Comparison of ENCODE assay signal across 18 mouse cellular contexts in genomic region chr10:85510329-85510728, GRCm38 (mm10).
DNase-seq lines count a peak whose midpoint lies in the region; ATAC-seq and TF ChIP-seq lines count a peak whose summit lies in the region.
"Had no signal": no experiment of that assay in that cellular context is flagged by ENCODE, and none has a peak within 500 bp of the region (broad histone marks: within the 10 kb centered on the region; RNA-seq: fewer than 3 reads in every experiment).

No protein-coding gene starts in this region.

- no peak overlapping the region for H3K9ac ChIP-seq in kidney, embryonic 14.5 days (ENCODE audit: low read depth, low read length)
- H3K9ac ChIP-seq in ES-Bruce4 (ENCODE audit: low read depth, poor library complexity, severe bottlenecking): no peak overlapping the region
- H3K9ac ChIP-seq: embryonic facial prominence, embryonic 12.5 days; forebrain, embryonic 15.5 days had no signal

- H3K9me3 ChIP-seq in kidney, embryonic 14.5 days (ENCODE audit: control insufficient read depth, low read length): no peaks in the 10 kb centered on the region
- no peaks in the 10 kb centered on the region for H3K9me3 ChIP-seq in ES-Bruce4 (replicated peaks; ENCODE audit: control insufficient read depth, insufficient read depth, low read length, poor library complexity, severe bottlenecking)
- no peaks in the 10 kb centered on the region for H3K9me3 ChIP-seq in embryonic facial prominence, embryonic 10.5 days
- H3K9me3 ChIP-seq: embryonic facial prominence, embryonic 12.5 days; forebrain, embryonic 15.5 days; heart, embryonic 10.5 days had no signal

- no peak for DNase-seq in kidney, postnatal 10 days
- peak; percentile 52 for DNase-seq in R1 (ENCODE audit: low read depth, low spot score)
- DNase-seq in embryo, embryonic 10.5 days (ENCODE audit: low spot score): peak; percentile 41
- no peak for DNase-seq in embryonic facial prominence, embryonic 10.5 days (ENCODE audit: low spot score)
- DNase-seq: cerebellum, postnatal 14 days; gastrocnemius, postnatal 36 days; heart, postnatal 10 days; lung, adult 18-20 months; lung, postnatal 36 days; midbrain, embryonic 14.5 days had no signal

- no peaks in the 10 kb centered on the region; the same call in 1 of the 2 replicates for H3K27me3 ChIP-seq in kidney, embryonic 14.5 days (ENCODE audit: control insufficient read depth, insufficient read depth, low read length)
- H3K27me3 ChIP-seq in ES-Bruce4 (ENCODE audit: control insufficient read depth, insufficient read depth, low read length, poor library complexity, severe bottlenecking): no peaks in the 10 kb centered on the region
- H3K27me3 ChIP-seq in embryonic facial prominence, embryonic 10.5 days (replicated peaks; ENCODE audit: low read depth, poor library complexity, severe bottlenecking): 0 out of 2 replicates have a peak, but pooled peaks cover 5% of the 10 kb centered on the region
- H3K27me3 ChIP-seq: embryonic facial prominence, embryonic 12.5 days; forebrain, embryonic 15.5 days had no signal

- no peaks in the 10 kb centered on the region for H3K36me3 ChIP-seq in kidney, embryonic 14.5 days (ENCODE audit: control insufficient read depth, insufficient read depth, low read length)
- H3K36me3 ChIP-seq in ES-Bruce4 (ENCODE audit: control insufficient read depth, insufficient read depth, low read length, poor library complexity, severe bottlenecking): no peaks in the 10 kb centered on the region
- no peaks in the 10 kb centered on the region for H3K36me3 ChIP-seq in embryonic facial prominence, embryonic 10.5 days (replicated peaks)
- H3K36me3 ChIP-seq: embryonic facial prominence, embryonic 12.5 days; forebrain, embryonic 15.5 days; G1E; heart, embryonic 10.5 days had no signal

- TF ChIP-seq CTCF in ES-Bruce4 (IDR thresholded peaks at IDR 0.05; ENCODE audit: low read depth, low read length): no peak

- H3K4me1 ChIP-seq in kidney, embryonic 14.5 days (ENCODE audit: control insufficient read depth, insufficient read depth, low read length): peaks cover 10% of the 10 kb centered on the region
- peaks cover 32% of the 10 kb centered on the region for H3K4me1 ChIP-seq in ES-Bruce4 (ENCODE audit: control insufficient read depth, insufficient read depth, low read length)
- H3K4me1 ChIP-seq in embryonic facial prominence, embryonic 10.5 days: peaks cover 26% of the 10 kb centered on the region
- H3K4me1 ChIP-seq: embryonic facial prominence, embryonic 12.5 days; forebrain, embryonic 15.5 days; heart, embryonic 10.5 days had no signal

- no peak overlapping the region for H3K4me2 ChIP-seq in kidney, embryonic 14.5 days (replicated peaks; ENCODE audit: low read depth, low read length)
- H3K4me2 ChIP-seq: embryonic facial prominence, embryonic 12.5 days; forebrain, embryonic 15.5 days had no signal

- ATAC-seq in kidney, embryonic 14.5 days (ENCODE audit: low FRiP score, low TSS enrichment): peak; percentile 87
- ATAC-seq in megakaryocyte-erythroid progenitor cell, adult 5-6 weeks (replicated peaks; ENCODE audit: low FRiP score, low TSS enrichment, poor library complexity, severe bottlenecking): no peak
- ATAC-seq: forebrain, embryonic 15.5 days; inflammation-experienced regulatory T-cells, adult 6 months had no signal

- no peak for TF ChIP-seq POLR2A in ES-Bruce4 (IDR thresholded peaks at IDR 0.05; ENCODE audit: insufficient read depth, low read length)

- no peak overlapping the region for H3K4me3 ChIP-seq in kidney, embryonic 14.5 days (ENCODE audit: low read length)
- no peak overlapping the region for H3K4me3 ChIP-seq in ES-Bruce4 (ENCODE audit: low read depth, low read length)
- no peak overlapping the region for H3K4me3 ChIP-seq in embryonic facial prominence, embryonic 10.5 days
- H3K4me3 ChIP-seq: embryonic facial prominence, embryonic 12.5 days; forebrain, embryonic 15.5 days; heart, embryonic 10.5 days had no signal

- 7% methylated on average over 3 of the region's 3 CpGs for WGBS in kidney, embryonic 14.5 days
- 10% methylated on average over 3 of the region's 3 CpGs for WGBS in embryonic facial prominence, embryonic 10.5 days

- no peak overlapping the region for H3K27ac ChIP-seq in kidney, embryonic 14.5 days (ENCODE audit: low read depth, low read length)
- peak overlapping the region; percentile 60 for H3K27ac ChIP-seq in ES-Bruce4 (ENCODE audit: insufficient read depth, low read length)
- no peak overlapping the region for H3K27ac ChIP-seq in embryonic facial prominence, embryonic 10.5 days (replicated peaks)
- H3K27ac ChIP-seq: embryonic facial prominence, embryonic 12.5 days; forebrain, embryonic 15.5 days; heart, embryonic 10.5 days had no signal

- 0 out of 2 replicates have a peak, but pooled peaks have one; percentile 72 for TF ChIP-seq EP300 in ES-Bruce4 (IDR thresholded peaks at IDR 0.05; ENCODE audit: insufficient read depth, low read depth, low read length)

Comparison
In these comparisons a context has a peak if more than half of its experiments do, and no peak if none do; other contexts are left out.
1. DNase-seq: peak in R1 (single experiment) and embryo, embryonic 10.5 days (single experiment); none in kidney, postnatal 10 days (single experiment) and embryonic facial prominence, embryonic 10.5 days (single experiment).